Mouse (Mus musculus) liver, embryonic 11.5 days (tissue): ENCODE data around the gene Ccdc151. TPM values are rescaled to one million over a fixed set of nuclear protein-coding genes. Genes with fewer than 3 reads are reported as not detected.

Experiments used
- ATAC-seq: fragments of 200-750 bp; cut with Nextera tagmentation; replicated peaks from 2 replicates; pipeline ENCODE4 v1.8.0; 2017; ENCODE audit warnings: moderate number of reproducible peaks, mild to moderate bottlenecking, moderate TSS enrichment, moderate library complexity; ENCODE audit not compliant: low FRiP score
- DNase-seq: peaks from one replicate; pipeline ENCODE4 v3.0.0-alpha.2; 2017; ENCODE audit warnings: low spot score
- H3K27ac ChIP-seq: fragments of 300-500 bp; sonication (generic); 2 replicates; pipeline ENCODE4 v1.5.1; 2014; ENCODE audit warnings: mild to moderate bottlenecking, low read depth, low read length, control low read depth
- H3K27me3 ChIP-seq: fragments of 300-500 bp; sonication (generic); replicated peaks from 2 replicates; pipeline ENCODE4 v1.6.1; 2014; ENCODE audit warnings: low read length, mixed read lengths; ENCODE audit not compliant: control insufficient read depth, insufficient read depth
- H3K36me3 ChIP-seq: fragments of 300-500 bp; sonication (generic); 2 replicates; pipeline ENCODE4 v1.6.1; 2014; ENCODE audit warnings: mild to moderate bottlenecking, low read length, moderate library complexity, mixed read lengths; ENCODE audit not compliant: control insufficient read depth, insufficient read depth
- H3K4me1 ChIP-seq: fragments of 300-500 bp; sonication (generic); replicated peaks from 2 replicates; pipeline ENCODE4 v1.6.1; 2014; ENCODE audit warnings: low read length, mixed read lengths; ENCODE audit not compliant: control insufficient read depth, insufficient read depth
- H3K4me2 ChIP-seq: fragments of 300-500 bp; sonication (generic); 2 replicates; pipeline ENCODE4 v1.6.1; 2014; ENCODE audit warnings: mild to moderate bottlenecking, control low read depth, moderate library complexity
- H3K4me3 ChIP-seq: fragments of 300-500 bp; sonication (generic); 2 replicates; pipeline ENCODE4 v1.5.1; 2014; ENCODE audit warnings: low read depth, low read length, control low read depth
- H3K9ac ChIP-seq: fragments of 300-500 bp; sonication (generic); 2 replicates; pipeline ENCODE4 v1.6.1; 2014; ENCODE audit warnings: low read depth, low read length, control low read depth
- H3K9me3 ChIP-seq: fragments of 300-500 bp; sonication (generic); 2 replicates; pipeline ENCODE4 v1.6.1; 2016; ENCODE audit warnings: low read length, inconsistent platforms, mixed read lengths; ENCODE audit not compliant: control insufficient read depth
- WGBS: fragments of 180-500 bp; shearing (Covaris S2); extraction: QIAGEN DNeasy Blood & Tissue Kit; methylation state at CpG from one replicate; pipeline ENCODE4 v1.1.7; 2014; 5-methylcytosine and 5-hydroxymethylcytosine counted together
- polyA plus RNA-seq: library from polyadenylated mRNA; unstranded; fragments of >200 nt; fragmentation: Nextera tagmentation; extraction: Ambion mirVana; gene quantifications from 2 replicates; pipeline ENCODE4 v1.2.1, GENCODE M21; 2014

Ccdc151 gene
- polyA plus RNA-seq, 1 experiment from 2014 or later: 0.23 TPM

GRCm38 (mm10) chr9:21955570-21956281 lies 46.7 kb downstream of the Ccdc151 start, which contains the start of gene Swsap1:
Swsap1 (plus strand) TSS chr9:21955755.
- DNase-seq (peak; percentile 95), ATAC-seq (peak; percentile 94)
- Histone ChIP-seq H3K36me3 (peaks cover 19% of the 10 kb centered on the region), H3K9me3 (no peaks in the 10 kb centered on the region), H3K27me3 (peaks cover 3% of the 10 kb centered on the region), H3K4me3 (peak within 1 kb of the TSS; percentile 65), H3K9ac (peak within 1 kb of the TSS; percentile 75), H3K27ac (peak within 1 kb of the TSS; percentile 84), H3K4me2 (peak within 1 kb of the TSS; percentile 69), H3K4me1 (peaks cover 16% of the 10 kb centered on the region)
- WGBS: under 1% methylated on average over 54 of the region's 54 CpGs

GRCm38 (mm10) chr9:21955225-21955569 lies 47.2 kb downstream of the Ccdc151 start:
- peak; percentile 71 for ATAC-seq

DNA sequence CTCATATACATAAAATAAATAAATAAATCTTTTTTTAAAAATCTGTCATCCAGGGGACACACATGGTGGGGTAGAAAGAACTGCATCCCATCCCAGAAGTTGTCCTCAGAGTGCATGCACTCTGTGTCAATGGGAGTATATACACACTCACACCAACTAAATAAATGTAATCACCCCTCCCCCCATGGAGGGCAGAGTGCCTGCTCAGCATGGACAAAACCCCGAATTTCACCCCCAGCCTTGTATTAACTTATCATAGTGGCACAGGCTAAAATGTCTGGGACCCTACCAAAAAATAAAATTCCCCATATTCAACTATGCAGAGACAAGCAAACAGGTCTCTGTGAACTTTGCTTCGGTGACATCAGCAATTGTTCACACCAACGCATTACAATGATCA lies 47.8 kb downstream of the Ccdc151 start:
- H3K9me3 ChIP-seq: no peaks in the 10 kb centered on the region
- H3K27me3 ChIP-seq: no peaks in the 10 kb centered on the region
- no peak for DNase-seq
- no peak overlapping the region for H3K27ac ChIP-seq
- WGBS: 69% methylated on average over 3 of the region's 3 CpGs
- peak overlapping the region; percentile 69 for H3K4me2 ChIP-seq
- no peak for ATAC-seq
- peaks cover 5% of the 10 kb centered on the region for H3K4me1 ChIP-seq
- peaks cover 12% of the 10 kb centered on the region; the same call in 1 of the 2 replicates for H3K36me3 ChIP-seq
- H3K4me3 ChIP-seq: no peak overlapping the region
- H3K9ac ChIP-seq: no peak overlapping the region

More at GRCm38 (mm10) chr9:21955225-21955569, 47.2 kb downstream of the Ccdc151 start:
- Histone ChIP-seq H3K36me3 (peaks cover 17% of the 10 kb centered on the region; the same call in 1 of the 2 replicates), H3K9me3 (no peaks in the 10 kb centered on the region), H3K4me1 (peaks cover 10% of the 10 kb centered on the region), H3K4me3 (peak overlapping the region; percentile 65), H3K27ac (peak overlapping the region; percentile 78), H3K27me3 (no peaks in the 10 kb centered on the region), H3K4me2 (peak overlapping the region; percentile 69), H3K9ac (peak overlapping the region; percentile 75)
- WGBS: 1% methylated on average over 18 of the region's 18 CpGs
- no peak for DNase-seq

DNA sequence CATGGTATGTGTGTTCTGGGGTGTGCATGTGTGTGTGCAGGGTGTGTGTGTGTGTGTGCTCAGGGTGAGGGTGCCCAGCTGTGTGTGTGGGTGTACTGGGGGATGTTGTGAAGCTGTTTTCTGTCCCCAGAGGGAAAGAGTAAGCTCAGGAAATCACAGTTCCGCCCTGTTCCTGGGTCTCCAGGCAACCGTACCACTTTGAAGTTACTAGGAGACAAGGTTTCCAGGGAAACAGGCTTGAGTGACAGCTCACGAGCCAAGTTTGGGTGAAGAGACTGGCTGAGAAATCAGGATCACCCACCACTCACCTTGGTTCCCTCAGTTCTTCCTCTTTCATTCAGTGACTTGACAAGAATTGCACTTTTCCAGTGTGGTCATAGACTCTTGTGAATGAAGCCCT lies 48.8 kb downstream of the Ccdc151 start:
- Histone ChIP-seq H3K36me3 (peaks cover 4% of the 10 kb centered on the region; the same call in 1 of the 2 replicates), H3K27me3 (0 out of 2 replicates have a peak, but pooled peaks cover 2% of the 10 kb centered on the region), H3K27ac (no peak overlapping the region), H3K4me3 (no peak overlapping the region), H3K4me1 (peaks cover 4% of the 10 kb centered on the region), H3K9me3 (no peaks in the 10 kb centered on the region), H3K9ac (no peak overlapping the region), H3K4me2 (no peak overlapping the region)
- DNase-seq: no peak
- no peak for ATAC-seq
- WGBS: 19% methylated on average over 3 of the region's 3 CpGs

DNA sequence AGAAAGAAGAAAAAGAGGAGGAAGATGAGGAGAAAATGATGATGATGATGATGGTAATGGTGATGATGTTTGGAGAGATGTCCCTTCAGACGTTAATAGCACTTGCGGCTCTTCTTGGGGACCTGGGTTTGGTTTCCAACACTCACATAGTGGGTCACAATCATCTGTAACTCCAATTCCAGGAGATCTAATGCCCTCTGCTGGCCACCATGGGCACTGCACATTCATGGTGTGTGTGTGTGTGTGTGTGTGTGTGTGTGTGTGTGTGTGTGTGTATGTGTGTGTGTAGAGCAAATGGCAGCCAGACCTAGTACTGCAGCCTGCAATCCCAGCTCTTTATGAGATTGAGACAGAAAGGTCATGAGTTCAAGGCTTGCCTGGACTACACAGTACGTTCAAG lies 50.5 kb downstream of the Ccdc151 start:
- no peak overlapping the region for H3K9ac ChIP-seq
- H3K4me2 ChIP-seq: no peak overlapping the region
- H3K27me3 ChIP-seq: peaks cover 10% of the 10 kb centered on the region
- H3K9me3 ChIP-seq: no peaks in the 10 kb centered on the region
- 82% methylated on average over 3 of the region's 3 CpGs for WGBS
- H3K27ac ChIP-seq: no peak overlapping the region
- no peak for ATAC-seq
- H3K4me3 ChIP-seq: no peak overlapping the region
- peaks cover 13% of the 10 kb centered on the region for H3K4me1 ChIP-seq
- no peaks in the 10 kb centered on the region for H3K36me3 ChIP-seq
- no peak for DNase-seq

DNA sequence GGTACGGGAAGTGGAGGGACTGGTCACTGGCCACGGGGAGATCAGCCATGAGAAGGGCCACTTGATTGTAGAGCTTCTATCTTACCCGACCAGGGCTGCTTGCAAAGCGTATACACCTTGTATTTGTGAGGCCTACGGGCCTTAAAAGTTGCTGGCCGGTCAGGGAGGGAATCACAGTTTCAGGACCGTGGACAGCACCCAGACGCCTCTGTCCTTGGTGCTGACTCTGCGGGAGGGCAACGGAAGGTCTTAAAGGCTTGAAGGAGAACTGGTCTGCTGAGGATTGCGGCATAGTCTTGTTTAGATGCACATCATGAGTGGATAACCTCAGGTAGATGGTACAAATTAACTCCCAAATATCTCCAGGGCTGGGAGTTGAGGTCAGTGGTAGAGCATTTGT lies 52.1 kb downstream of the Ccdc151 start:
- Histone ChIP-seq H3K36me3 (no peaks in the 10 kb centered on the region), H3K9me3 (no peaks in the 10 kb centered on the region), H3K4me1 (peaks cover 13% of the 10 kb centered on the region), H3K27ac (no peak overlapping the region), H3K9ac (no peak overlapping the region), H3K4me3 (no peak overlapping the region), H3K27me3 (peaks cover 13% of the 10 kb centered on the region), H3K4me2 (no peak overlapping the region)
- DNase-seq (peak; percentile 79), ATAC-seq (no peak)
- WGBS: 14% methylated on average over 11 of the region's 11 CpGs

DNA sequence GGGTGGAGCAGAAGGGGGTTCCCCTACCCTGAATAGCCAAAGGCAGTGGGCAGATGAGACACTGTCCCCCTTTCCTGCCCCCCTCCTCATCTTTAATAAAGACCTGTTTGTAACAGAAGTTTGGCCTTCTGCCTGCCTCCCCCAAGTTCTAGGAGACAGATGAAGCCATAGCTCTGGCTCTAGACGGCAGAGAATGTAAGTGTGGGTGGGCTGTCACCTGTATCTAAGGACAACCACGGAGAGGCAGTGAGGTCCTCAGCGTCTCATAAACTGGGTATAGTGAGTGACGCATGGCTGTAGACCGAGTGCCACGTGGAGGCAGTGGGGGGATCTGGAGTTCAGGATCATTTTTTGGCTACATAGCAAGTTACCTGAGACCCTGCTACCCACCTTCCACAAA lies 53.6 kb downstream of the Ccdc151 start:
- no peak overlapping the region for H3K4me3 ChIP-seq
- no peak for ATAC-seq
- no peaks in the 10 kb centered on the region for H3K9me3 ChIP-seq
- no peaks in the 10 kb centered on the region for H3K36me3 ChIP-seq
- H3K4me1 ChIP-seq: peaks cover 13% of the 10 kb centered on the region
- no peak overlapping the region for H3K4me2 ChIP-seq
- WGBS: 58% methylated on average over 6 of the region's 6 CpGs
- DNase-seq: no peak
- no peak overlapping the region for H3K27ac ChIP-seq
- H3K27me3 ChIP-seq: peaks cover 16% of the 10 kb centered on the region
- no peak overlapping the region for H3K9ac ChIP-seq

DNA sequence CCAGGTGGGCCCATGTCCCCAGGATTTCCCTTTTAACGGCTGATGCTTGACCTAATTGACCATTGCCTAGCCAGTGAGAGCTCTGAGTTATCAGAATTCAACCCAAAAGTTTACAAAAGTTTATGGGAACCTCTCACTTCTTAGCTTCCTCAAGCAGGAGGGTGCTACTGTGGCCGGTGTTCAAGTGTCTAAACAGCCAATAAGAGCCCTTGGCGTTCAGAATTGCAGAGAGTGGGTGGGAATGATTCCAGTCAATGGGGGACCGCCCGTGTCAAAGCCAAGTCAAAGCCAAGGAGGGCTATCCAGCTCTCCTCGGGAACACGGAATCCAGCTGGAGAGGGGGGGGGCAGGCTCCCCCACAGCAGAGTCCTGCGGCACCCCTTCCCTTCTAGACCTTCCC lies 54.3 kb downstream of the Ccdc151 start:
- no peaks in the 10 kb centered on the region for H3K36me3 ChIP-seq
- H3K9ac ChIP-seq: no peak overlapping the region
- no peaks in the 10 kb centered on the region for H3K9me3 ChIP-seq
- DNase-seq (no peak), ATAC-seq (no peak)
- peak overlapping the region; percentile 64 for H3K4me2 ChIP-seq
- peaks cover 13% of the 10 kb centered on the region for H3K4me1 ChIP-seq
- peaks cover 21% of the 10 kb centered on the region for H3K27me3 ChIP-seq
- H3K27ac ChIP-seq: no peak overlapping the region
- WGBS: 44% methylated on average over 8 of the region's 8 CpGs
- H3K4me3 ChIP-seq: no peak overlapping the region

- Histone ChIP-seq H3K4me2 (peak overlapping the region; percentile 64), H3K27ac (no peak overlapping the region), H3K36me3 (no peaks in the 10 kb centered on the region), H3K9me3 (no peaks in the 10 kb centered on the region), H3K9ac (no peak overlapping the region), H3K27me3 (peaks cover 21% of the 10 kb centered on the region), H3K4me1 (peaks cover 13% of the 10 kb centered on the region), H3K4me3 (peak overlapping the region; percentile 26; the same call in 1 of the 2 replicates)
- DNase-seq: peak; percentile 61
- ATAC-seq: peak; percentile 62
- 5% methylated on average over 26 of the region's 28 CpGs for WGBS
Observed at GRCm38 (mm10) chr9:21947540-21948130, 54.8 kb downstream of the Ccdc151 start.
